Mouse (Mus musculus) testis, adult 2 months (tissue): ENCODE measurements at regions not wholly inside any gene's neighbourhood (a gene's known extent, or its start where the extent isn't known, plus 50 kb on each side); places are given as distances from the start of the nearest gene placed in this dataset.

Experiments used
- H3K27ac ChIP-seq: fragments of 200-500 bp; 2 replicates; pipeline ENCODE4 v1.5.1; 2012; ENCODE audit warnings: low read depth, low read length; ENCODE audit not compliant: control insufficient read depth, insufficient read depth
- H3K27me3 ChIP-seq: fragments of 200-500 bp; 2 replicates; pipeline ENCODE4 v1.6.1; 2012; ENCODE audit warnings: mild to moderate bottlenecking, low read length, moderate library complexity; ENCODE audit not compliant: control insufficient read depth, insufficient read depth
- H3K36me3 ChIP-seq: fragments of 200-500 bp; 2 replicates; pipeline ENCODE4 v1.6.1; 2012; ENCODE audit warnings: mild to moderate bottlenecking, low read length; ENCODE audit not compliant: control insufficient read depth, insufficient read depth
- H3K4me1 ChIP-seq: fragments of 200-500 bp; 2 replicates; pipeline ENCODE4 v1.6.1; 2012; ENCODE audit warnings: low read length; ENCODE audit not compliant: control insufficient read depth, insufficient read depth
- H3K4me3 ChIP-seq: fragments of 200-500 bp; 2 replicates; pipeline ENCODE4 v1.5.1; 2012; ENCODE audit warnings: low read depth, mild to moderate bottlenecking, low read length, moderate library complexity, mixed read lengths; ENCODE audit not compliant: control insufficient read depth
- CTCF ChIP-seq: fragments of 200-500 bp; IDR thresholded peaks from 2 replicates; pipeline ENCODE4 v1.5.1; 2012; ENCODE audit warnings: low read depth, mild to moderate bottlenecking, inconsistent platforms, low read length, moderate library complexity; ENCODE audit not compliant: control insufficient read depth, insufficient read depth, insufficient replicate concordance
- POLR2A ChIP-seq: fragments of 200-500 bp; IDR thresholded peaks from 2 replicates; pipeline ENCODE4 v1.6.1; 2012; ENCODE audit warnings: low read depth, mild to moderate bottlenecking, inconsistent platforms, low read length, moderate library complexity; ENCODE audit not compliant: control insufficient read depth

DNA sequence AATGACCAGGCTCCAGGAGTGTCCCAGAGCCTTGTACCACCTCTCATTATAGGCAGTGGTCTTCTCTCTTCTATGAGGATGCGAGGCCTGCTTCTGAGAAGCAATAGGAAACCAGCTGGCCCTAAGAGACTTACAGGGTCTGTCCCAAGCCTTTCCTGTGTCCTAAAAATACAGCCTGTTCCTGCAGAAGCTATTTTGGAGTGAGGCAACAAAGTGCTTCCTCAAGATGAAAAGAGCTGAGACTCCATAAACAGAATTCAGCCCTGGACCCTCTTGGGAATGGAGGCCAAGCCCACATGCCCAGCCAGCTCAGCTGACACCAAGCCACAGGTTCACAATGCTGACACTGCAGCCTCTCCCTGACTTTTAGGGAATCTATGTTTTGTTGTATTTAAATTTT, 86.3 kb downstream of the Dll1 start:
- Histone ChIP-seq H3K27ac (no peak overlapping the region), H3K4me1 (peaks cover 3% of the 10 kb centered on the region), H3K4me3 (no peak overlapping the region), H3K36me3 (no peaks in the 10 kb centered on the region), H3K27me3 (no peaks in the 10 kb centered on the region)
- TF ChIP-seq CTCF (no peak), POLR2A (no peak)

DNA sequence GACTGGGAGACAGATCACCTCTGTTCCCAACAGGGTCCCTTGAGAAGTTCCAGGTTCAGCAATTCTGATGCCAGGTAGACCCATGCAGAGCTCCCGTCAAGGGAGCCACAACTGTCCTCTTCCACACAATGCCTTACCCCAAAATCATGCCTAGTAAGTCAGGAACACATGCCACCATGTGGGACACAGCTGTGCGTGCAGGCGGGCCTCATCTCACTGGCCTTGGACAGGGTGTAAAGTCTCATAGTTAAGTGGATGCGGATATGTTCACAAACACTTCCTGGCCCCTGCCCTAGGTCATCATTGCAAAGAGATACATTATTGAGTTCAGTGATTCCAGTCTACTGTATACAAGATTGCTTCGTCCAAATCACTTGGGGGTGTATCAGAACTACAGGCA, 87.6 kb downstream of the Dll1 start:
- no peaks in the 10 kb centered on the region for H3K36me3 ChIP-seq
- H3K27ac ChIP-seq = no peak overlapping the region
- H3K4me1 ChIP-seq = peaks cover 3% of the 10 kb centered on the region
- TF ChIP-seq CTCF (no peak), POLR2A (no peak)
- H3K4me3 ChIP-seq = no peak overlapping the region
- H3K27me3 ChIP-seq = no peaks in the 10 kb centered on the region

DNA sequence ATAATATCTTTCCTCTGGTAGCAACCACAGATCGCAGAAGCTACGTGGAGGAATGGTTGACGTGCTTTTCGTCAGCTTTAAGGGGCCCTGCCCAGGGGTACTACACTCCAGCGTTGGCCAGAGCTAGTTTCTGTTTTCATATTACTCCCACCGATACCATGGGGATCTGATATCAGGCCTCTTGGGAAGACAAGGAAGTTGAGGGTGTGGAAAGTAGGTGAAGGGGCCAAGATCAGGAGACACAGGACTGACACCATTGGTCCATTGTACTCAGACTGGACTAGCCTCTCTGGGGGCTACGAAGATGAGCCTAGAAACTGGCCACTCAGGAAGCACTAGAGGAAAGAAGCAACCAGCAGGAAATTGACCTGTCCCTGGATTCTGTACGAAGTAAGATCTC, 88.0 kb downstream of the Dll1 start:
- Histone ChIP-seq H3K27me3 (no peaks in the 10 kb centered on the region), H3K27ac (no peak overlapping the region), H3K36me3 (no peaks in the 10 kb centered on the region), H3K4me3 (no peak overlapping the region), H3K4me1 (peaks cover 3% of the 10 kb centered on the region)
- TF ChIP-seq POLR2A (no peak), CTCF (no peak)

DNA sequence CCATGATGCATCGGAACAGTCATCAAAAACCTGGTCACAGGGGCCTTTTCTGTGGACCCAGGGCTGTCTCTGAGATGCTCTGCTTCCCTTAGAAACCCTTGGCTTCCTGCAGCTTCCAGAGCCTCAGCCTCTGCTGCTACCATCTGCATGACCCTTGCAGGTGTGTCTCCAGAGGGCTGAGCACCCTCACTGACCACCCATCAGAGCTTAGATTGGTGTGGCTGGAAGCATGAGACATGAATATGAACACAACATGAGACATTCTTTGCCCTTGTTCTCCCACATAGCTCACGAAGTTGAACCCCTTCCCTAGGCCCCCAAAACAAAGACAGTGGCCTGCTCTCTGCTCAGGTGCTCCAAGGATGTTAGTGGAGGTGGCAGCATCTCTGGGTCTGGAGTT, 90.1 kb downstream of the Dll1 start:
- H3K4me1 ChIP-seq = peaks cover 3% of the 10 kb centered on the region
- TF ChIP-seq CTCF (no peak), POLR2A (no peak)
- no peak overlapping the region for H3K27ac ChIP-seq
- no peak overlapping the region for H3K4me3 ChIP-seq
- no peaks in the 10 kb centered on the region for H3K36me3 ChIP-seq
- H3K27me3 ChIP-seq = no peaks in the 10 kb centered on the region

DNA sequence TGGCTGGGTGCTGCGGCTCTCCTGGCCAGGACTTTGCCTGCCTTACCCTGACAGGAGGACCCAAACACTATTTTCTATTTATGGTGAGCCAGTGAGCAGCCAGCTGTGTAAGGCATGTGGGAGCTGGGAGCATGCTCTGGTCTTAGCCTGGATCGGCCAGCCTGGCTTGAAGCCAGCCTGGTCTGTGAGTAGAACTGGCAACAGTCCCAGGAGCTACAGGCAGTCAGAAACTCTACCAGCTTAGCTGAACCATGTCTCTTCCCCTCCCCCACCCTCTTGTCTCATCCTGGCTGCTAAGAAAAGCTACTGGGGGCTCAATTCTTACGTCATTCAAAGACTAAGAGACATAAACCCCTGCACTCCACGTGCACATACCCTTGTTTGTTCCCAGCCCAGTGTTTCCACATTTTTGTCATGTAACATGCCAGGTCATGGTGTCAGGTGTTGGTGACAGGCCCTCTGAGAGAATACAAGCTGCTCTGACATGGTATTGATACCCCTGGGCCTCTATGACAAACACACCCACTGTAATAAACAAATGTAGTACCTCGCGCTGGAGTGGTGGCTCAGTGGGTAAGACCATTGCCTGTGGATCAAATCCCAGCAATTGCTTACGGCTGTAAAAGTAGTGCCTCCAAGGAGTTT, 91.2 kb downstream of the Dll1 start:
- H3K4me3 ChIP-seq = no peak overlapping the region
- H3K4me1 ChIP-seq = no peaks in the 10 kb centered on the region
- no peak overlapping the region for H3K27ac ChIP-seq
- TF ChIP-seq CTCF (no peak), POLR2A (no peak)
- H3K36me3 ChIP-seq = no peaks in the 10 kb centered on the region
- H3K27me3 ChIP-seq = no peaks in the 10 kb centered on the region

DNA sequence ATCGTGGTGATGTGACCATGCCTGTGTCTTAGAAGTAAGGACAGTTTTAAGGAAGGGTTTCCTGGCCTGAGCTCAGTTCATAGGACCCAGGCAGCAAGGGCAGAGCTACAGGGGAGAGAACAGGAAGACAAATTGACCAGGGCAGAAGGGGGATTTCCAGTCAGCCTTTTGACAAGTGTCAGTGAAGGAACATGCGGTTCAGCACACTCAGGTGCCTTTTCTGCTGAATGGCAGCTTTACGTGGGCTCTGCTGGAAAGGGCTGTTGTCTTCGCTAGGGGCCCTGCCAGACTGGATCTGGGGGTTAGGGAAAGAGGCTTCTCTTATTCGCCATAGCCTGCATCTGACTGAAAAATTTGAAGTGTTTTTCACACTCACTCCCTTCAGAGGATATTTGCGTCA, 106.8 kb downstream of the Dll1 start:
- H3K27me3 ChIP-seq = no peaks in the 10 kb centered on the region
- H3K27ac ChIP-seq = no peak overlapping the region
- no peaks in the 10 kb centered on the region for H3K36me3 ChIP-seq
- TF ChIP-seq CTCF = no peak
- H3K4me1 ChIP-seq = no peaks in the 10 kb centered on the region; the same call in 1 of the 2 replicates
- no peak overlapping the region for H3K4me3 ChIP-seq

DNA sequence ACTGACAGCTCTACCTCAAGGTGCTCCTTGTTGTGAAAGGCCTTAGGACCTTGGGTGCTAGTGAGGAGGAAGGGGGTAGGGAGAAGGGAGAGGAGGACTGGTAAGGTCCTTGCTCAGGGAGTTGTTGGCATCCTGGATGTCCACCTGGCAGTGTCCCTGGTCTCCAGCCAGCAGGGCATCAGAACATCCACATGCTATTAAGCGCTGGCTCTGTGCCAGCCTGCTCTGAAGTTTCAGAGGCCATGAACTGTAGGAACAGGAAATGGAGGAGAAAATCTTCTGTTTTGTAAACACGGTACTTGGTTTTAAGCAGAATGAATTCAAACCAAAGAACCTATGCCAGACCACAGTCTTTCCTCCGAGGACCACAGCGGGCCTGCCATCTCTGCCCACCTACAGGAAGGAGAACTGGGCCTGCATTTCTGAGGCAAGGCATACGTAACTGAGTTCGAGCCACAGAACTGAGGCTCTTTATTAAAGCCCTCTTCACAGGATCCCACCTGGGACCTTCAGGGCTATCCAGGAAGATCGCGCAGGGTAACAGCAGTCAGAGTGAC, 107.5 kb downstream of the Dll1 start:
- Histone ChIP-seq H3K4me3 (no peak overlapping the region), H3K27me3 (no peaks in the 10 kb centered on the region), H3K4me1 (no peaks in the 10 kb centered on the region; the same call in 1 of the 2 replicates), H3K27ac (no peak overlapping the region), H3K36me3 (no peaks in the 10 kb centered on the region)
- TF ChIP-seq CTCF = no peak
- no peak for TF ChIP-seq POLR2A
